Mouse (Mus musculus): ENCODE results near the gene Snupn. TPM values are rescaled to one million over a fixed set of nuclear protein-coding genes. Genes with fewer than 3 reads are reported as not detected.
A peak's percentile ranks its signal among the peaks of the same experiment; 100 is the strongest.
"Not testable (repeated sequence)": the region's sequence is repeated elsewhere in the genome, so short reads cannot be mapped to it uniquely, and the experiment has no call there.

Snupn gene
- polyA plus RNA-seq, 1 experiment = 14.9 TPM

DNA sequence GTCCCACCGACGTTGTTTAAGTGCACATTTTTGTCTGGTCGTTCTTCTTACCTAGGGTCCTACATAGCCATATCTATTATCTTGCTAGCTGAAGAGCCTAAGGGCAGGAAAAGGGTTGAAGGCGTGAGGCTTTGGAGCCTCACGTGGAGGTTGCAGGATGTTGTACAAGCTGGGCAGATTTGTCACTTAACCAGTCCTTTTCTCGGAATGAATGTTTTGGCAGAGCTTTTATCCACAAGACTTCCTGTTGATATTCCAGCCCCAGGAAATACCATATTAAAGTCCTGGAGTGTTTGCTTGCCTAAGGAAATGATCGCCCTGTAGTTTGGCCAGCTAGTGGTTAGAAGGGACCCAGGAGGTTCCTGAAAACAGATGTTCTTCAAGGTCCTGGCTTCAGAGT is 12.3 kb upstream of the Snupn start:
- TF ChIP-seq CTCF (IDR thresholded peaks at IDR 0.05; ENCODE audit: control insufficient read depth, insufficient read depth, low read length) = no peak
- no peak for TF ChIP-seq POLR2A (IDR thresholded peaks at IDR 0.05; ENCODE audit: borderline replicate concordance, control insufficient read depth, low read depth, low read length)
- Histone ChIP-seq H3K27ac (ENCODE audit: control insufficient read depth, insufficient read depth, low read depth, low read length, poor library complexity) (no peak overlapping the region), H3K4me1 (ENCODE audit: control insufficient read depth, insufficient read depth, low read length) (peaks cover 2% of the 10 kb centered on the region), H3K4me3 (replicated peaks; ENCODE audit: control insufficient read depth, low read depth, low read length) (peak overlapping the region; percentile 99)
- WGBS = under 1% methylated on average over 7 of the region's 7 CpGs

DNA sequence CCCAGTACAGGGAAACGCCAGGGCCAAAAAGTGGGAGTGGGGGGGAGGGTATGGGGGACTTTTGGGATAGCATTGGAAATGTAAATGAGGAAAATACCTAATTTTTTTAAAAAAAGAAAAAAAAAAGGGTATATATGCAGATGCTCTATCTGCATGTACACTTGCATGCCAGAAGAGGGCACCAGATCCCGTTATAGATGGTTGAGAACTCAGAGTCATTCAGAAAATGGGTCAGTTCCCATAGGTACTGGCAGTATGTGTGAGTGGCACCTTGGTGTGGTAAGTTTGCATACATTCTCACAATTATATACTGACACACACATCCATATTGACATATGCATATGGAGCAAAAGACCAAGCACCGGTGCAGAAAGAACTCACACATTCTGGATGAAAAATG is 3.2 kb upstream of the Snupn start:
- H3K27ac ChIP-seq (ENCODE audit: control insufficient read depth, insufficient read depth, low read depth, low read length, poor library complexity); H3K4me1 ChIP-seq (ENCODE audit: control insufficient read depth, insufficient read depth, low read length); H3K4me3 ChIP-seq (replicated peaks; ENCODE audit: control insufficient read depth, low read depth, low read length): not testable (repeated sequence)
- whole genome bisulfite sequencing = 28% methylated on average over 3 of the region's 3 CpGs

DNA sequence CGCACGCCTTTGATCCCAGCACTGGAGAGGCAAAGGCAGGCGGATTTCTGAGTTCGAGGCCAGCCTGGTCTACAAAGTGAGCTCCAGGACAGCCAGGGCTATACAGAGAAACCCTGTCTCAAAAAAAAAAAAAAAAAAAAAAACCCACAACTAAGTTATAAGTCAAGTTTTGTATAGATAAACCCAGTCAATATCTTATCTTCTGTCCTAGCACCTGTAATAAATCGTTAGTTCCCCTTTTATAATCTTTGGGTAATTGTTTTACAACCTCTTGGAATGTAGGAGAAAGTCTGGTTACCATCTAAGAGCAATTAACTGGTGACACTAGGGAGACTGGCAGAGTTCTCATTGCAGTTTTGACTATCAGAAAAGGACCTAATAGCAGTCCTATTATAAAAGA is 2.0 kb upstream of the Snupn start:
- H3K27ac ChIP-seq (ENCODE audit: control insufficient read depth, insufficient read depth, low read depth, low read length, poor library complexity); H3K4me1 ChIP-seq (ENCODE audit: control insufficient read depth, insufficient read depth, low read length); H3K4me3 ChIP-seq (replicated peaks; ENCODE audit: control insufficient read depth, low read depth, low read length): not testable (repeated sequence)
- WGBS = 64% methylated on average over 5 of the region's 5 CpGs

- Histone ChIP-seq H3K4me3 (replicated peaks; ENCODE audit: control insufficient read depth, low read depth, low read length) (peak overlapping the region; percentile 41), H3K27ac (ENCODE audit: control insufficient read depth, insufficient read depth, low read depth, low read length, poor library complexity) (no peak overlapping the region), H3K4me1 (ENCODE audit: control insufficient read depth, insufficient read depth, low read length) (peaks cover 1% of the 10 kb centered on the region)
- 12% methylated on average over 13 of the region's 13 CpGs for WGBS
- no peak for TF ChIP-seq CTCF (IDR thresholded peaks at IDR 0.05; ENCODE audit: control insufficient read depth, insufficient read depth, low read length)
- TF ChIP-seq POLR2A (IDR thresholded peaks at IDR 0.05; ENCODE audit: borderline replicate concordance, control insufficient read depth, low read depth, low read length) = no peak
These were observed 911 bp upstream of the Snupn start for GRCm38 (mm10) chr9:56949767-56950166.

GRCm38 (mm10) chr9:56953562-56953961 is 2.9 kb downstream of the Snupn start:
- H3K27ac ChIP-seq (ENCODE audit: control insufficient read depth, insufficient read depth, low read depth, low read length, poor library complexity) = no peak overlapping the region
- TF ChIP-seq CTCF (IDR thresholded peaks at IDR 0.05; ENCODE audit: control insufficient read depth, insufficient read depth, low read length) = no peak
- no peak for TF ChIP-seq POLR2A (IDR thresholded peaks at IDR 0.05; ENCODE audit: borderline replicate concordance, control insufficient read depth, low read depth, low read length)
- H3K4me3 ChIP-seq (replicated peaks; ENCODE audit: control insufficient read depth, low read depth, low read length) = no peak overlapping the region
- 89% methylated on average over 1 of the region's 1 CpGs for WGBS
- H3K4me1 ChIP-seq (ENCODE audit: control insufficient read depth, insufficient read depth, low read length) = peaks cover 1% of the 10 kb centered on the region

- 87% methylated on average over 7 of the region's 7 CpGs for WGBS
- no peaks in the 10 kb centered on the region for H3K4me1 ChIP-seq (ENCODE audit: control insufficient read depth, insufficient read depth, low read length)
- no peak overlapping the region for H3K27ac ChIP-seq (ENCODE audit: control insufficient read depth, insufficient read depth, low read depth, low read length, poor library complexity)
- no peak overlapping the region for H3K4me3 ChIP-seq (replicated peaks; ENCODE audit: control insufficient read depth, low read depth, low read length)
- TF ChIP-seq POLR2A (IDR thresholded peaks at IDR 0.05; ENCODE audit: borderline replicate concordance, control insufficient read depth, low read depth, low read length) (no peak), CTCF (IDR thresholded peaks at IDR 0.05; ENCODE audit: control insufficient read depth, insufficient read depth, low read length) (no peak)
These were observed 6.4 kb downstream of the Snupn start for GRCm38 (mm10) chr9:56956966-56957675.

DNA sequence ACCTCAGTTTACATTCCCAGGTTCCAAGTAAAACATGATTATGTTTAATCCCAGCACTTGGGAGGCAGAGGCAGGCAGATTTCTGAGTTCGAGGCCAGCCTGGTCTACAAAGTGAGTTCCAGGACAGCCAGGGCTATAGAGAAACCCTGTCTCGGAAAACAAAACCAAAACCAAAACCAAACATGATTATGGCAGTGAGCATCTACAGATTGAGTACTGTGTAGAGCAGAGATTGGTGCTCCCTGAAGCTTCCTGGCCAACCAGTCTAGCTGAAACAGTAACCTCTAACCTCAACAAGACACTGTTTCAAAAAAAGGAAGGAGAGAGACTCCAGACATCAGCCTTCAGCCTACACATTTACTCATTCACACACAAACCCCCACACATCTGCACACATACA is 8.0 kb downstream of the Snupn start:
- TF ChIP-seq POLR2A (IDR thresholded peaks at IDR 0.05; ENCODE audit: borderline replicate concordance, control insufficient read depth, low read depth, low read length) (no peak), CTCF (IDR thresholded peaks at IDR 0.05; ENCODE audit: control insufficient read depth, insufficient read depth, low read length) (no peak)
- Histone ChIP-seq H3K4me1 (ENCODE audit: control insufficient read depth, insufficient read depth, low read length) (no peaks in the 10 kb centered on the region), H3K27ac (ENCODE audit: control insufficient read depth, insufficient read depth, low read depth, low read length, poor library complexity) (no peak overlapping the region), H3K4me3 (replicated peaks; ENCODE audit: control insufficient read depth, low read depth, low read length) (no peak overlapping the region)
- 79% methylated on average over 2 of the region's 2 CpGs for WGBS

DNA sequence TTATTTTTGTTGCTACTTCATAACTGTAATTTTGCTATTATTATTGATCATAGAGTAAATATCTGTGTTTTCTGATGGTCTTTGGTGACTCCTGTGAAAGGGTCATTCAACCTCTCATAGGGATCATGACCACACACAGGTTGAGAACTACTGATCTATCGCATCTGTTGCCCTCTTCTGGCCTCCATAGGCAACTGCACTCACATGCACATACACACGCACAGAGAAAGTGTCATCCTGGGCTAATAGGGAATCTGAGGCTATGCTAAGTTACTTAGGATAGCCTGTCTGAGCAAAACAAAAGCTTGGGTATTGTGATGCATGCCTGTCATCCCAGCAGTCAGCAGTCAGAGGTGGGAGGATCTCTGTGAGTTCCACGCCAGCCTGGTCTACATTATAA is 10.9 kb downstream of the Snupn start:
- no peak for TF ChIP-seq CTCF (IDR thresholded peaks at IDR 0.05; ENCODE audit: control insufficient read depth, insufficient read depth, low read length)
- Histone ChIP-seq H3K4me3 (replicated peaks; ENCODE audit: control insufficient read depth, low read depth, low read length) (no peak overlapping the region), H3K4me1 (ENCODE audit: control insufficient read depth, insufficient read depth, low read length) (no peaks in the 10 kb centered on the region), H3K27ac (ENCODE audit: control insufficient read depth, insufficient read depth, low read depth, low read length, poor library complexity) (no peak overlapping the region)
- WGBS = 91% methylated on average over 3 of the region's 3 CpGs

DNA sequence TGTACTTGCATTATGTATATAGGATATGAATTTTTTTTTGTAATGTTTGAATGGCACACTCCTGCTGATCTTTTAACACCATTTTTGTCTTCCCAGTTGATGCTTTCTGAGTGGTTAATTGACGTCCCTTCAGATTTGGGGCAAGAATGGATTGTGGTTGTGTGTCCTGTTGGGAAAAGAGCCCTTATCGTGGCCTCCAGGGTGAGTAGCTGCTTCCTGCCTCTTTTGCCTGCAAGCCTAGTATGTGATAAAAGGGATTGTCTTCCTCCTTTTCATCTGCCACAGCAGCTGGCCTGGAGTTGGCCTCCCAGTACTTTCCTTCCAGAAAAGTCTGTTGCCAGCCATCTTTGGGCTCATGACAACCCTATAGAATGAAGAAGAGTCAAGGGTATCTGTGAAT is 19.5 kb downstream of the Snupn start:
- Histone ChIP-seq H3K4me1 (ENCODE audit: control insufficient read depth, insufficient read depth, low read length) (no peaks in the 10 kb centered on the region; the same call in 1 of the 2 replicates), H3K27ac (ENCODE audit: control insufficient read depth, insufficient read depth, low read depth, low read length, poor library complexity) (no peak overlapping the region), H3K4me3 (replicated peaks; ENCODE audit: control insufficient read depth, low read depth, low read length) (no peak overlapping the region)
- TF ChIP-seq POLR2A (IDR thresholded peaks at IDR 0.05; ENCODE audit: borderline replicate concordance, control insufficient read depth, low read depth, low read length) (no peak), CTCF (IDR thresholded peaks at IDR 0.05; ENCODE audit: control insufficient read depth, insufficient read depth, low read length) (no peak)
- 54% methylated on average over 2 of the region's 2 CpGs for WGBS
